Mouse (Mus musculus): ENCODE results near the gene Grik3. TPM values are rescaled to one million over a fixed set of nuclear protein-coding genes. Genes with fewer than 3 reads are reported as not detected.
A peak's percentile ranks its signal among the peaks of the same experiment; 100 is the strongest.

Grik3 gene
- polyA plus RNA-seq, 1 experiment, result 0.09 TPM

GRCm38 (mm10) chr4:125560806-125561205 lies 70.3 kb downstream of the Grik3 start:
- WGBS, result 30% methylated on average over 2 of the region's 2 CpGs
- no peak for TF ChIP-seq CTCF (conservative IDR thresholded peaks at IDR 0.05; ENCODE audit: insufficient read depth, insufficient read length, low read depth, low read length)
- H3K4me3 ChIP-seq (ENCODE audit: insufficient read depth, low read depth, low read length), result no peak overlapping the region
- H3K36me3 ChIP-seq (ENCODE audit: control insufficient read depth, insufficient read depth, low read length), result no peaks in the 10 kb centered on the region
- no peak overlapping the region for H3K27ac ChIP-seq (ENCODE audit: insufficient read depth, low read depth, low read length)
- no peaks in the 10 kb centered on the region for H3K27me3 ChIP-seq (replicated peaks; ENCODE audit: control insufficient read depth, insufficient read depth, low read length)
- no peak for DNase-seq
- no peaks in the 10 kb centered on the region for H3K4me1 ChIP-seq (ENCODE audit: control insufficient read depth, insufficient read depth, low read length)

GRCm38 (mm10) chr4:125563579-125563978 lies 73.1 kb downstream of the Grik3 start:
- Histone ChIP-seq H3K27ac (ENCODE audit: insufficient read depth, low read depth, low read length) (no peak overlapping the region), H3K4me1 (ENCODE audit: control insufficient read depth, insufficient read depth, low read length) (no peaks in the 10 kb centered on the region), H3K36me3 (ENCODE audit: control insufficient read depth, insufficient read depth, low read length) (no peaks in the 10 kb centered on the region), H3K27me3 (replicated peaks; ENCODE audit: control insufficient read depth, insufficient read depth, low read length) (no peaks in the 10 kb centered on the region), H3K4me3 (ENCODE audit: insufficient read depth, low read depth, low read length) (no peak overlapping the region)
- TF ChIP-seq CTCF (conservative IDR thresholded peaks at IDR 0.05; ENCODE audit: insufficient read depth, insufficient read length, low read depth, low read length), result no peak
- TF ChIP-seq POLR2A (IDR thresholded peaks at IDR 0.05; ENCODE audit: low read depth, low read length), result no peak
- no peak for DNase-seq
- 74% methylated on average over 10 of the region's 10 CpGs for WGBS

- Histone ChIP-seq H3K27ac (ENCODE audit: insufficient read depth, low read depth, low read length) (no peak overlapping the region), H3K27me3 (replicated peaks; ENCODE audit: control insufficient read depth, insufficient read depth, low read length) (no peaks in the 10 kb centered on the region), H3K36me3 (ENCODE audit: control insufficient read depth, insufficient read depth, low read length) (no peaks in the 10 kb centered on the region), H3K4me1 (ENCODE audit: control insufficient read depth, insufficient read depth, low read length) (no peaks in the 10 kb centered on the region), H3K4me3 (ENCODE audit: insufficient read depth, low read depth, low read length) (no peak overlapping the region)
- 30% methylated on average over 17 of the region's 17 CpGs for WGBS
- peak; percentile 32 for DNase-seq
- TF ChIP-seq CTCF (conservative IDR thresholded peaks at IDR 0.05; ENCODE audit: insufficient read depth, insufficient read length, low read depth, low read length), result no peak
- TF ChIP-seq POLR2A (IDR thresholded peaks at IDR 0.05; ENCODE audit: low read depth, low read length), result no peak
These were observed 73.7 kb downstream of the Grik3 start for GRCm38 (mm10) chr4:125564008-125564710.

GRCm38 (mm10) chr4:125565711-125566439 lies 75.4 kb downstream of the Grik3 start:
- Histone ChIP-seq H3K36me3 (ENCODE audit: control insufficient read depth, insufficient read depth, low read length) (no peaks in the 10 kb centered on the region), H3K4me3 (ENCODE audit: insufficient read depth, low read depth, low read length) (no peak overlapping the region), H3K27me3 (replicated peaks; ENCODE audit: control insufficient read depth, insufficient read depth, low read length) (no peaks in the 10 kb centered on the region), H3K27ac (ENCODE audit: insufficient read depth, low read depth, low read length) (no peak overlapping the region), H3K4me1 (ENCODE audit: control insufficient read depth, insufficient read depth, low read length) (no peaks in the 10 kb centered on the region)
- DNase-seq, result no peak
- 28% methylated on average over 8 of the region's 8 CpGs for WGBS
- TF ChIP-seq POLR2A (IDR thresholded peaks at IDR 0.05; ENCODE audit: low read depth, low read length), result no peak

GRCm38 (mm10) chr4:125568210-125568609 lies 77.7 kb downstream of the Grik3 start:
- Histone ChIP-seq H3K4me1 (ENCODE audit: control insufficient read depth, insufficient read depth, low read length) (no peaks in the 10 kb centered on the region), H3K27ac (ENCODE audit: insufficient read depth, low read depth, low read length) (no peak overlapping the region), H3K27me3 (replicated peaks; ENCODE audit: control insufficient read depth, insufficient read depth, low read length) (no peaks in the 10 kb centered on the region), H3K36me3 (ENCODE audit: control insufficient read depth, insufficient read depth, low read length) (no peaks in the 10 kb centered on the region), H3K4me3 (ENCODE audit: insufficient read depth, low read depth, low read length) (no peak overlapping the region)
- TF ChIP-seq CTCF (conservative IDR thresholded peaks at IDR 0.05; ENCODE audit: insufficient read depth, insufficient read length, low read depth, low read length), result no peak
- TF ChIP-seq POLR2A (IDR thresholded peaks at IDR 0.05; ENCODE audit: low read depth, low read length), result no peak
- WGBS, result 91% methylated on average over 6 of the region's 6 CpGs
- no peak for DNase-seq

GRCm38 (mm10) chr4:125571651-125572311 lies 81.3 kb downstream of the Grik3 start:
- H3K4me1 ChIP-seq (ENCODE audit: control insufficient read depth, insufficient read depth, low read length), result no peaks in the 10 kb centered on the region
- TF ChIP-seq POLR2A (IDR thresholded peaks at IDR 0.05; ENCODE audit: low read depth, low read length), result no peak
- TF ChIP-seq CTCF (conservative IDR thresholded peaks at IDR 0.05; ENCODE audit: insufficient read depth, insufficient read length, low read depth, low read length), result no peak
- 35% methylated on average over 12 of the region's 12 CpGs for WGBS
- H3K27me3 ChIP-seq (replicated peaks; ENCODE audit: control insufficient read depth, insufficient read depth, low read length), result no peaks in the 10 kb centered on the region
- H3K36me3 ChIP-seq (ENCODE audit: control insufficient read depth, insufficient read depth, low read length), result no peaks in the 10 kb centered on the region
- DNase-seq, result no peak
- no peak overlapping the region for H3K27ac ChIP-seq (ENCODE audit: insufficient read depth, low read depth, low read length)
- no peak overlapping the region for H3K4me3 ChIP-seq (ENCODE audit: insufficient read depth, low read depth, low read length)

GRCm38 (mm10) chr4:125572312-125572663 lies 81.8 kb downstream of the Grik3 start:
- no peak for DNase-seq
- H3K4me1 ChIP-seq (ENCODE audit: control insufficient read depth, insufficient read depth, low read length), result no peaks in the 10 kb centered on the region
- TF ChIP-seq CTCF (conservative IDR thresholded peaks at IDR 0.05; ENCODE audit: insufficient read depth, insufficient read length, low read depth, low read length) (no peak), POLR2A (IDR thresholded peaks at IDR 0.05; ENCODE audit: low read depth, low read length) (no peak)
- H3K36me3 ChIP-seq (ENCODE audit: control insufficient read depth, insufficient read depth, low read length), result no peaks in the 10 kb centered on the region
- no peaks in the 10 kb centered on the region for H3K27me3 ChIP-seq (replicated peaks; ENCODE audit: control insufficient read depth, insufficient read depth, low read length)
- no peak overlapping the region for H3K27ac ChIP-seq (ENCODE audit: insufficient read depth, low read depth, low read length)
- no peak overlapping the region for H3K4me3 ChIP-seq (ENCODE audit: insufficient read depth, low read depth, low read length)
- WGBS, result 8% methylated on average over 5 of the region's 5 CpGs
